In the genomic region with DNA sequence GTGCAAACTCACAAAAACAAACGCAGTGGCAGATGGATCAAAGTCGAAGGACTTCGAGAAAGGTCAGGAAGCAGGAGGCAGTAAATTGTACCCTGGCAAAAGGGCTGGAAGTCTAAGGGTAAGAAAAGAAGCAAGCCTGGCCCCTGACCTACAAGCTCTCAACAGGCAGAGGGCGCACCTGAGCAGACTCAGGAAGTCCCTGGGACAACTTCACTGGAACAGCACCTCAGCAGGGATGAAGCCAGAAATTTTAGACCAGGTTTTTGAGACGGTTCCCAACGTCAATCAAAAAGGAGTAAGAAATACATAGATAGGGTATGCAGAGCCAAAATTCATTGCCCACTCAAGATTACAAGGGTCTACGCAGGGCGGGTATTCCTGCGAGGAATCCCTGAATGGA, we compare ENCODE assay signal across 11 mouse cellular contexts. TPM values are rescaled to one million over a fixed set of nuclear protein-coding genes. Genes with fewer than 3 reads are reported as not detected.
A peak's percentile ranks its signal among the peaks of the same experiment; 100 is the strongest.
DNase-seq lines count a peak whose midpoint lies in the region; ATAC-seq and TF ChIP-seq lines count a peak whose summit lies in the region.
"Not testable (repeated sequence)": the region's sequence is repeated elsewhere in the genome, so short reads cannot be mapped to it uniquely, and the experiment has no call there.
"Had no signal": no experiment of that assay in that cellular context is flagged by ENCODE, and none has a peak within 500 bp of the region (broad histone marks: within the 10 kb centered on the region; RNA-seq: fewer than 3 reads in every experiment).

No protein-coding gene starts in this region.

- ATAC-seq in Patski; forebrain, embryonic 16.5 days; liver, embryonic 14.5 days (ENCODE audit: insufficient read depth); midbrain, embryonic 16.5 days; stomach, postnatal 0 days (ENCODE audit: low FRiP score, low TSS enrichment): not testable (repeated sequence)

- 11% methylated on average over 9 of the region's 9 CpGs for WGBS in embryonic facial prominence, embryonic 10.5 days
- 8% methylated on average over 8 of the region's 9 CpGs for WGBS in forebrain, embryonic 16.5 days
- 13% methylated on average over 9 of the region's 9 CpGs for WGBS in hindbrain, embryonic 10.5 days
- WGBS in liver, embryonic 14.5 days (ENCODE audit: insufficient replicate concordance), result 12% methylated on average over 8 of the region's 9 CpGs
- WGBS in midbrain, embryonic 16.5 days, result 18% methylated on average over 8 of the region's 9 CpGs
- WGBS in stomach, postnatal 0 days, result 11% methylated on average over 8 of the region's 9 CpGs

- peak overlapping the region; percentile 53; the same call in 1 of the 2 replicates for H3K4me3 ChIP-seq in embryonic facial prominence, embryonic 10.5 days
- peak overlapping the region; percentile 41 for H3K4me3 ChIP-seq in forebrain, embryonic 16.5 days (replicated peaks; ENCODE audit: low read length)
- peak overlapping the region; percentile 47 for H3K4me3 ChIP-seq in hindbrain, embryonic 10.5 days
- H3K4me3 ChIP-seq in liver, embryonic 14.5 days (ENCODE audit: insufficient read depth in 1 of 2, low read depth in 2 of 2, low read length in 2 of 2), result not testable (repeated sequence)
- H3K4me3 ChIP-seq in midbrain, embryonic 16.5 days (ENCODE audit: low read depth, low read length), result peak overlapping the region; percentile 39
- peak overlapping the region; percentile 30; the same call in 1 of the 2 replicates for H3K4me3 ChIP-seq in stomach, postnatal 0 days (ENCODE audit: low read depth, low read length)

- H3K9me3 ChIP-seq in embryonic facial prominence, embryonic 10.5 days; forebrain, embryonic 16.5 days (ENCODE audit: control insufficient read depth, low read length); hindbrain, embryonic 10.5 days; liver, embryonic 14.5 days (ENCODE audit: control insufficient read depth, low read length); midbrain, embryonic 16.5 days (replicated peaks; ENCODE audit: control insufficient read depth, low read length, poor library complexity, severe bottlenecking); stomach, postnatal 0 days (ENCODE audit: control insufficient read depth, low read length): not testable (repeated sequence)

- H3K9ac ChIP-seq in forebrain, embryonic 16.5 days (replicated peaks; ENCODE audit: low read depth, low read length); liver, embryonic 14.5 days (replicated peaks); midbrain, embryonic 16.5 days (ENCODE audit: low read depth, low read length); stomach, postnatal 0 days (ENCODE audit: low read length): not testable (repeated sequence)

- CTCF ChIA-PET in Patski (lab: Charles Lee), result not testable (repeated sequence)

- in situ Hi-C loops in Patski (cut with MboI; ENCODE audit: low pct_unique_long_range_greater_than_20kb), result not testable (repeated sequence)

- not testable (repeated sequence) for H3K4me1 ChIP-seq in embryonic facial prominence, embryonic 10.5 days; forebrain, embryonic 16.5 days (replicated peaks; ENCODE audit: control insufficient read depth, insufficient read depth, low read length); hindbrain, embryonic 10.5 days (replicated peaks); liver, embryonic 14.5 days (replicated peaks; ENCODE audit: control insufficient read depth in 2 of 2, insufficient read depth in 2 of 2, low read length in 1 of 2); midbrain, embryonic 16.5 days (ENCODE audit: control insufficient read depth, insufficient read depth, low read length); stomach, postnatal 0 days (replicated peaks; ENCODE audit: control insufficient read depth, insufficient read depth)

- peak; percentile 39 for TF ChIP-seq CTCF in Patski (IDR thresholded peaks at IDR 0.05)
- TF ChIP-seq CTCF in liver, embryonic 14.5 days (IDR thresholded peaks at IDR 0.05; ENCODE audit: low read depth), result 0 out of 2 replicates have a peak, but pooled peaks have one; percentile 17
- peak; percentile 40 for TF ChIP-seq CTCF in stomach, postnatal 0 days (IDR thresholded peaks at IDR 0.05; ENCODE audit: low read depth)

- not testable (repeated sequence) for H3K27ac ChIP-seq in embryonic facial prominence, embryonic 10.5 days (replicated peaks); forebrain, embryonic 16.5 days (ENCODE audit: low read length); hindbrain, embryonic 10.5 days; liver, embryonic 14.5 days; midbrain, embryonic 16.5 days (ENCODE audit: low read length); stomach, postnatal 0 days (replicated peaks)

- peak overlapping the region; percentile 48 for H3K4me2 ChIP-seq in forebrain, embryonic 16.5 days (ENCODE audit: low read length)
- not testable (repeated sequence) for H3K4me2 ChIP-seq in liver, embryonic 14.5 days (ENCODE audit: low read depth)
- H3K4me2 ChIP-seq in midbrain, embryonic 16.5 days (ENCODE audit: low read length), result peak overlapping the region; percentile 46
- peak overlapping the region; percentile 43; the same call in 1 of the 2 replicates for H3K4me2 ChIP-seq in stomach, postnatal 0 days (replicated peaks; ENCODE audit: low read depth)

- H3K27me3 ChIP-seq in Patski; embryonic facial prominence, embryonic 10.5 days (replicated peaks; ENCODE audit: low read depth, poor library complexity, severe bottlenecking); forebrain, embryonic 16.5 days (replicated peaks; ENCODE audit: control insufficient read depth, insufficient read depth, low read length); hindbrain, embryonic 10.5 days (ENCODE audit: insufficient read depth, poor library complexity, severe bottlenecking); liver, embryonic 14.5 days (ENCODE audit: control insufficient read depth, insufficient read depth, low read length); midbrain, embryonic 16.5 days (ENCODE audit: control insufficient read depth, insufficient read depth, low read depth, low read length); stomach, postnatal 0 days (ENCODE audit: control insufficient read depth, insufficient read depth, low read length): not testable (repeated sequence)

- POLR2A ChIA-PET in Patski (lab: Charles Lee), result not testable (repeated sequence)

- DNase-seq in Patski (ENCODE audit: low read depth, low spot score); liver, embryonic 14.5 days (ENCODE audit: low read depth in 3 of 3, low spot score in 3 of 3); stomach, postnatal 0 days (ENCODE audit: low spot score): not testable (repeated sequence)
- DNase-seq in embryonic facial prominence, embryonic 10.5 days (ENCODE audit: low spot score), result peak; percentile 7
- DNase-seq in hindbrain, embryonic 10.5 days (ENCODE audit: low spot score), result peak; percentile 2
- DNase-seq in kidney, adult 9 months, result peak; percentile 10

- TF ChIP-seq EP300 in liver, embryonic 14.5 days (IDR thresholded peaks at IDR 0.05; ENCODE audit: low read depth); stomach, postnatal 0 days (optimal IDR thresholded peaks at IDR 0.05): not testable (repeated sequence)

- not testable (repeated sequence) for H3K36me3 ChIP-seq in embryonic facial prominence, embryonic 10.5 days (replicated peaks); forebrain, embryonic 16.5 days (ENCODE audit: control insufficient read depth, insufficient read depth); hindbrain, embryonic 10.5 days; liver, embryonic 14.5 days (replicated peaks; ENCODE audit: control insufficient read depth, insufficient read depth, low read depth); midbrain, embryonic 16.5 days (ENCODE audit: control insufficient read depth, insufficient read depth, low read length); stomach, postnatal 0 days (ENCODE audit: control insufficient read depth, insufficient read depth, low read length)

RNA-seq across cellular contexts. Expression of a gene that starts 1.0 kb away (rescaled TPM):
- 0.55 TPM for polyA plus RNA-seq in Patski (2021)
- polyA plus RNA-seq in embryonic facial prominence, embryonic 10.5 days (2016; fragmentation: Nextera tagmentation; extraction: Ambion mirVana), result 2.9 and 3.1 TPM in 2 replicates
- 3.3 and 3.6 TPM in 2 replicates for polyA plus RNA-seq in forebrain, embryonic 16.5 days (2015; fragmentation: Nextera tagmentation; extraction: Ambion mirVana)
- polyA plus RNA-seq in hindbrain, embryonic 10.5 days (2016; fragmentation: Nextera tagmentation; extraction: Ambion mirVana), result 1.6 and 2.2 TPM in 2 replicates
- 0.05 and 0.06 TPM in 2 replicates for polyA plus RNA-seq in liver, embryonic 14.5 days (2012; rRNA removed)
- polyA plus RNA-seq in liver, embryonic 14.5 days (2014; fragmentation: Nextera tagmentation; extraction: Ambion mirVana), result not detected in 2 replicates
- polyA plus RNA-seq in midbrain, embryonic 16.5 days (2015; fragmentation: Nextera tagmentation; extraction: Ambion mirVana), result 5.9 and 6.3 TPM in 2 replicates
- polyA plus RNA-seq in stomach, postnatal 0 days (2015; fragmentation: Nextera tagmentation; extraction: Ambion mirVana), result 0.68 and 0.85 TPM in 2 replicates
- polyA plus RNA-seq: myocyte had no signal

RNA-seq across cellular contexts. Expression of a gene that starts 13.8 kb away (rescaled TPM):
- 0.23 TPM for polyA plus RNA-seq in Patski (2021)
- polyA plus RNA-seq in embryonic facial prominence, embryonic 10.5 days (2016; fragmentation: Nextera tagmentation; extraction: Ambion mirVana), result 0.87 and 1.3 TPM in 2 replicates
- polyA plus RNA-seq in forebrain, embryonic 16.5 days (2015; fragmentation: Nextera tagmentation; extraction: Ambion mirVana), result 3.7 and 4.0 TPM in 2 replicates
- polyA plus RNA-seq in hindbrain, embryonic 10.5 days (2016; fragmentation: Nextera tagmentation; extraction: Ambion mirVana), result 0.38 and 0.96 TPM in 2 replicates
- polyA plus RNA-seq in liver, embryonic 14.5 days (2012; rRNA removed), result 0.06 TPM in 1 of 2 replicates, not detected in the other
- 0.15 TPM in 1 of 2 replicates, not detected in the other for polyA plus RNA-seq in liver, embryonic 14.5 days (2014; fragmentation: Nextera tagmentation; extraction: Ambion mirVana)
- polyA plus RNA-seq in midbrain, embryonic 16.5 days (2015; fragmentation: Nextera tagmentation; extraction: Ambion mirVana), result 3.9 and 7.0 TPM in 2 replicates
- polyA plus RNA-seq in stomach, postnatal 0 days (2015; fragmentation: Nextera tagmentation; extraction: Ambion mirVana), result 0.80 and 0.86 TPM in 2 replicates
- polyA plus RNA-seq: myocyte had no signal

RNA-seq across cellular contexts. Expression of a gene that starts 18.1 kb away (rescaled TPM):
- not detected for polyA plus RNA-seq in Patski (2021)
- not detected in 2 replicates for polyA plus RNA-seq in embryonic facial prominence, embryonic 10.5 days (2016; fragmentation: Nextera tagmentation; extraction: Ambion mirVana)
- not detected in 2 replicates for polyA plus RNA-seq in forebrain, embryonic 16.5 days (2015; fragmentation: Nextera tagmentation; extraction: Ambion mirVana)
- not detected in 2 replicates for polyA plus RNA-seq in hindbrain, embryonic 10.5 days (2016; fragmentation: Nextera tagmentation; extraction: Ambion mirVana)
- polyA plus RNA-seq in liver, embryonic 14.5 days (2012; rRNA removed), result not detected in 2 replicates
- polyA plus RNA-seq in liver, embryonic 14.5 days (2014; fragmentation: Nextera tagmentation; extraction: Ambion mirVana), result not detected in 2 replicates
- polyA plus RNA-seq in midbrain, embryonic 16.5 days (2015; fragmentation: Nextera tagmentation; extraction: Ambion mirVana), result not detected in 2 replicates
- polyA plus RNA-seq in stomach, postnatal 0 days (2015; fragmentation: Nextera tagmentation; extraction: Ambion mirVana), result not detected in 2 replicates
- polyA plus RNA-seq: activated CD4-positive, CD25-positive, alpha-beta regulatory T cell, adult 4 months; frontal cortex, adult 2 months; myocyte had no signal

RNA-seq across cellular contexts. Expression of a gene that starts 49.4 kb away (rescaled TPM):
- polyA plus RNA-seq in Patski (2021), result not detected
- not detected in 2 replicates for polyA plus RNA-seq in embryonic facial prominence, embryonic 10.5 days (2016; fragmentation: Nextera tagmentation; extraction: Ambion mirVana)
- not detected in 2 replicates for polyA plus RNA-seq in forebrain, embryonic 16.5 days (2015; fragmentation: Nextera tagmentation; extraction: Ambion mirVana)
- polyA plus RNA-seq in hindbrain, embryonic 10.5 days (2016; fragmentation: Nextera tagmentation; extraction: Ambion mirVana), result not detected in 2 replicates
- not detected in 2 replicates for polyA plus RNA-seq in liver, embryonic 14.5 days (2012; rRNA removed)
- polyA plus RNA-seq in liver, embryonic 14.5 days (2014; fragmentation: Nextera tagmentation; extraction: Ambion mirVana), result not detected in 2 replicates
- polyA plus RNA-seq in midbrain, embryonic 16.5 days (2015; fragmentation: Nextera tagmentation; extraction: Ambion mirVana), result not detected in 2 replicates
- not detected in 2 replicates for polyA plus RNA-seq in stomach, postnatal 0 days (2015; fragmentation: Nextera tagmentation; extraction: Ambion mirVana)
- polyA plus RNA-seq: activated CD4-positive, CD25-positive, alpha-beta regulatory T cell, adult 4 months; frontal cortex, adult 2 months; myocyte had no signal
